In genomic region chr8:12889046-12889598, GRCm38 (mm10) we compare ENCODE assay signal across 17 mouse cellular contexts. TPM values are rescaled to one million over a fixed set of nuclear protein-coding genes. Genes with fewer than 3 reads are reported as not detected.
DNase-seq lines count a peak whose midpoint lies in the region; ATAC-seq lines count a peak whose summit lies in the region.
"Had no signal": no experiment of that assay in that cellular context is flagged by ENCODE, and none has a peak within 500 bp of the region (broad histone marks: within the 10 kb centered on the region; RNA-seq: fewer than 3 reads in every experiment).

No protein-coding gene starts in this region.

- peak overlapping the region; percentile 64 for H3K27ac ChIP-seq in hindbrain, embryonic 13.5 days
- H3K27ac ChIP-seq in hindbrain, embryonic 10.5 days: no peak overlapping the region
- H3K27ac ChIP-seq in kidney, embryonic 14.5 days (ENCODE audit: low read depth, low read length): no peak overlapping the region
- H3K27ac ChIP-seq: embryonic facial prominence, embryonic 12.5 days; kidney, postnatal 0 days; limb, embryonic 15.5 days; liver, embryonic 15.5 days; midbrain, embryonic 12.5 days had no signal

- no peak overlapping the region for H3K4me2 ChIP-seq in hindbrain, embryonic 13.5 days
- H3K4me2 ChIP-seq in kidney, embryonic 14.5 days (replicated peaks; ENCODE audit: low read depth, low read length): no peak overlapping the region
- H3K4me2 ChIP-seq: embryonic facial prominence, embryonic 12.5 days; limb, embryonic 15.5 days; liver, embryonic 15.5 days; midbrain, embryonic 12.5 days had no signal

- 0 out of 2 replicates have a peak, but pooled peaks cover 7% of the 10 kb centered on the region for H3K4me1 ChIP-seq in hindbrain, embryonic 13.5 days (replicated peaks)
- H3K4me1 ChIP-seq in hindbrain, embryonic 10.5 days (replicated peaks): no peaks in the 10 kb centered on the region
- no peaks in the 10 kb centered on the region for H3K4me1 ChIP-seq in kidney, embryonic 14.5 days (ENCODE audit: control insufficient read depth, insufficient read depth, low read length)
- H3K4me1 ChIP-seq: embryonic facial prominence, embryonic 12.5 days; limb, embryonic 15.5 days; liver, embryonic 15.5 days; midbrain, embryonic 12.5 days had no signal

- H3K9me3 ChIP-seq in hindbrain, embryonic 13.5 days: no peaks in the 10 kb centered on the region
- no peaks in the 10 kb centered on the region for H3K9me3 ChIP-seq in hindbrain, embryonic 10.5 days
- no peaks in the 10 kb centered on the region for H3K9me3 ChIP-seq in kidney, embryonic 14.5 days (ENCODE audit: control insufficient read depth, low read length)
- H3K9me3 ChIP-seq: embryonic facial prominence, embryonic 12.5 days; limb, embryonic 15.5 days; liver, embryonic 15.5 days; midbrain, embryonic 12.5 days had no signal

- peak; percentile 61 for DNase-seq in cerebellum, adult 9-11 months
- DNase-seq in cerebellum, postnatal 36 days: no peak
- DNase-seq in hindbrain, embryonic 10.5 days (ENCODE audit: low spot score): no peak
- peak; percentile 17 for DNase-seq in right cerebral cortex, adult 18-20 months
- no peak for DNase-seq in right cerebral cortex, postnatal 25 days
- DNase-seq: adrenal gland, postnatal 36 days; layer of hippocampus, postnatal 36 days had no signal

- H3K4me3 ChIP-seq in hindbrain, embryonic 13.5 days: no peak overlapping the region
- no peak overlapping the region for H3K4me3 ChIP-seq in hindbrain, embryonic 10.5 days
- no peak overlapping the region for H3K4me3 ChIP-seq in kidney, embryonic 14.5 days (ENCODE audit: low read length)
- H3K4me3 ChIP-seq: embryonic facial prominence, embryonic 12.5 days; erythroblast, embryonic 14.5 days; limb, embryonic 15.5 days; liver, embryonic 15.5 days; midbrain, embryonic 12.5 days; myocyte had no signal

- no peak overlapping the region for H3K9ac ChIP-seq in hindbrain, embryonic 13.5 days
- no peak overlapping the region for H3K9ac ChIP-seq in kidney, embryonic 14.5 days (ENCODE audit: low read depth, low read length)
- H3K9ac ChIP-seq: embryonic facial prominence, embryonic 12.5 days; limb, embryonic 15.5 days; liver, embryonic 15.5 days; midbrain, embryonic 12.5 days had no signal

- no peak for ATAC-seq in hindbrain, embryonic 13.5 days (ENCODE audit: low FRiP score)
- ATAC-seq in kidney, embryonic 14.5 days (ENCODE audit: low FRiP score, low TSS enrichment): no peak
- ATAC-seq: intestine, postnatal 0 days had no signal

- 76% methylated on average over 11 of the region's 11 CpGs for WGBS in hindbrain, embryonic 13.5 days
- WGBS in hindbrain, embryonic 10.5 days: 92% methylated on average over 11 of the region's 11 CpGs
- 90% methylated on average over 11 of the region's 11 CpGs for WGBS in kidney, embryonic 14.5 days

- no peaks in the 10 kb centered on the region for H3K27me3 ChIP-seq in hindbrain, embryonic 13.5 days
- no peaks in the 10 kb centered on the region for H3K27me3 ChIP-seq in hindbrain, embryonic 10.5 days (ENCODE audit: insufficient read depth, poor library complexity, severe bottlenecking)
- H3K27me3 ChIP-seq in kidney, embryonic 14.5 days (ENCODE audit: control insufficient read depth, insufficient read depth, low read length): no peaks in the 10 kb centered on the region
- H3K27me3 ChIP-seq: embryonic facial prominence, embryonic 12.5 days; limb, embryonic 15.5 days; midbrain, embryonic 12.5 days had no signal

- H3K36me3 ChIP-seq in hindbrain, embryonic 13.5 days: peaks cover 36% of the 10 kb centered on the region
- peaks cover 94% of the 10 kb centered on the region for H3K36me3 ChIP-seq in hindbrain, embryonic 10.5 days
- H3K36me3 ChIP-seq in kidney, embryonic 14.5 days (ENCODE audit: control insufficient read depth, insufficient read depth, low read length): no peaks in the 10 kb centered on the region
- H3K36me3 ChIP-seq: embryonic facial prominence, embryonic 12.5 days; limb, embryonic 15.5 days; liver, embryonic 15.5 days had no signal

RNA-seq across cellular contexts. Expression of gene Mcf2l, which starts 15.5 kb away (rescaled TPM):
- 119 and 125 TPM in 2 replicates for polyA plus RNA-seq in hindbrain, embryonic 13.5 days (2015; fragmentation: Nextera tagmentation; extraction: Ambion mirVana)
- 31.5 and 46.4 TPM in 2 replicates for polyA plus RNA-seq in hindbrain, embryonic 10.5 days (2016; fragmentation: Nextera tagmentation; extraction: Ambion mirVana)
- 12.6 and 22.4 TPM in 2 replicates for polyA plus RNA-seq in kidney, embryonic 14.5 days (2014; fragmentation: Nextera tagmentation; extraction: Ambion mirVana)

Comparison
In these comparisons a context has a peak if more than half of its experiments do, and no peak if none do; other contexts are left out.
1. DNase-seq: peak in cerebellum, adult 9-11 months (single experiment) and right cerebral cortex, adult 18-20 months (single experiment); none in cerebellum, postnatal 36 days (0 of 2), hindbrain, embryonic 10.5 days (single experiment) and right cerebral cortex, postnatal 25 days (single experiment).